Mouse (Mus musculus) liver, adult 2 months (tissue): Measurements from ENCODE around the gene Sept11. TPM values are rescaled to one million over a fixed set of nuclear protein-coding genes. Genes with fewer than 3 reads are reported as not detected.

ENCODE experiments used
- DNase-seq: peaks from one replicate; pipeline ENCODE4 v3.0.0-alpha.2; 2011; ENCODE audit warnings: low read depth, low spot score; ENCODE audit errors: extremely low read depth
- H3K27ac ChIP-seq: fragments of 200-500 bp; replicated peaks from 2 replicates; pipeline ENCODE4 v1.5.1; 2012; ENCODE audit warnings: low read depth, mild to moderate bottlenecking, control low read depth, inconsistent platforms, low read length; ENCODE audit not compliant: insufficient read depth
- H3K27me3 ChIP-seq: fragments of 200-500 bp; 2 replicates; pipeline ENCODE4 v1.6.1; 2012; ENCODE audit warnings: mild to moderate bottlenecking, moderate library complexity, low read length, inconsistent platforms; ENCODE audit not compliant: control insufficient read depth, insufficient read depth
- H3K36me3 ChIP-seq: fragments of 200-500 bp; 2 replicates; pipeline ENCODE4 v1.6.1; 2012; ENCODE audit warnings: low read length, inconsistent platforms; ENCODE audit not compliant: control insufficient read depth, insufficient read depth
- H3K4me1 ChIP-seq: fragments of 200-500 bp; 2 replicates; pipeline ENCODE4 v1.6.1; 2011; ENCODE audit warnings: low read length; ENCODE audit not compliant: control insufficient read depth, insufficient read depth
- H3K4me3 ChIP-seq: fragments of 200-500 bp; 2 replicates; pipeline ENCODE4 v1.5.1; 2011; ENCODE audit warnings: low read depth, mild to moderate bottlenecking, control low read depth, low read length, moderate library complexity; ENCODE audit not compliant: insufficient read depth
- H3K79me2 ChIP-seq: fragments of 200-500 bp; 2 replicates; pipeline ENCODE4 v1.6.1; 2012; ENCODE audit warnings: inconsistent platforms, mild to moderate bottlenecking, low read length, moderate library complexity; ENCODE audit not compliant: control insufficient read depth, insufficient read depth
- H3K9ac ChIP-seq: fragments of 200-500 bp; 2 replicates; pipeline ENCODE4 v1.6.1; 2012; ENCODE audit warnings: low read depth, mild to moderate bottlenecking, control low read depth, inconsistent platforms, low read length
- CTCF ChIP-seq: fragments of 200-500 bp; IDR thresholded peaks from 2 replicates; pipeline ENCODE4 v1.5.1; 2011; ENCODE audit warnings: low read depth, low read length, control low read depth
- POLR2A ChIP-seq: fragments of 200-500 bp; IDR thresholded peaks from 2 replicates; pipeline ENCODE4 v1.6.1; 2011; ENCODE audit warnings: low read length, control low read depth; ENCODE audit not compliant: insufficient read depth; ENCODE audit errors: extremely low read depth
- WGBS: fragments of 180-500 bp; shearing (Covaris S2); methylation state at CpG from one replicate; pipeline ENCODE4 v1.1.7; 2018; 5-methylcytosine and 5-hydroxymethylcytosine counted together
- polyA plus RNA-seq: library from polyadenylated mRNA; depleted of rRNA; stranded (reverse); fragments of >200 nt; gene quantifications from 2 replicates; pipeline ENCODE4 v1.2.3, GENCODE M21; 2012
- total RNA-seq: library from RNA; depleted of rRNA; stranded (reverse); fragments of >200 nt; gene quantifications from 2 replicates; pipeline ENCODE4 v1.2.3, GENCODE M21; 2014

Gene Sept11
- total and polyA plus RNA-seq, 2 experiments = 7.1 to 7.3 TPM

DNA sequence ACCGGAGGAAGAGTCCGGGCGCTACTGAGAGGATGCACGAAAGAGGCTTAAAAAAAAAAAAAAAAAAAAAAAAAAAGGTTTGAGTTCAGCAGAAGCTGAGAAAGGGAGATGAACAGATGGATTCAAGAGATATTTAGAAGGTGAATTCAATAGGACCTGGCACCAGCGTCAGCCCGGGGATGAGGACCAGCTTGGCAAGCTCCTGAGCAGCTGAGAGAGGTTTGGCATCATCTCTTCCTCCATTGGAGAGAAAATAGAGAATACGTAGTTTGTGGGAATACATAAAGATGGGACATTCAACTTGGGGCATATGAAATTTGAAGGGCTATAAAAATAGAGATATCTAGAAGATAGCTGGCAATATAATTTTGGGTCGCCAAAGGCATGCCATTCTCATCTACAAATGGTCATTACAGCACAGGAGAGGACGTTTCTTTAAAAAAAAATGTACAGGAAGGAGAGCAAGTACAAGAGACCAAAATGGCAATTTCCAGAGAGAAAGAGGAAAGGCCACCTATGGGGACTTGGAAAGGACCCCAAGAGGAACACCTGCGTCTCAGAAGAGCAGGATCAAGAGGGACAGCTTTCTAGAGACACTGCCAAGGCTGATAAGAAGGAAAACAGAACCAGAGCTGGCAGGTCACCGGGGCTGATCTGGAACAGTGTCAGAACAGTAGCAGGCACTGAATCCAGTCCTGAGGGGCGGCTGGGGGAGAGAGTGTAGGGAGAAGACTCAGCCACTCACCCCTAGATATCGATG, 44.6 kb upstream of the Sept11 start:
- Histone ChIP-seq H3K36me3 (no peaks in the 10 kb centered on the region), H3K79me2 (peaks cover 9% of the 10 kb centered on the region; the same call in 1 of the 2 replicates), H3K4me3 (no peak overlapping the region), H3K4me1 (peaks cover 8% of the 10 kb centered on the region), H3K9ac (no peak overlapping the region), H3K27me3 (no peaks in the 10 kb centered on the region), H3K27ac (no peak overlapping the region)
- no peak for DNase-seq
- no peak for TF ChIP-seq CTCF
- no peak for TF ChIP-seq POLR2A
- 67% methylated on average over 13 of the region's 13 CpGs for WGBS

DNA sequence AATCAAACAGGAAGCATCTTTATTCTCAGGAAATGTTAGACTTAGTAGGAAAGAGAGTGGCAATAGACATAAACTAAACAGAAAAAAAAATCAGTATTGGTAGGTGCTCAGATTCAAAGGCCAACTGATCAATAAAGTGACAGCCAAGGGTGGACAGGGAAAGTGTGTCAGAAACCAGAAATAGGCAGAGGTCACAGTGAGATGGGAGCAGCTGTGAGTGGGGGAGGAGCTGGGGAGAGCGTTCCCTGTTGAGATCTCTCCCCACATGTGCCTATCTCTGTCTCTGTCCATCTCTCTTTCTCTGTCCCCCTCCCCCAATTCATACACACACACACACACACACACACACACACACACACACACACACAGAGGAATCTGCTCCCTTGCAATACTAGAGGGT, 43.3 kb upstream of the Sept11 start:
- no peaks in the 10 kb centered on the region for H3K27me3 ChIP-seq
- H3K4me3 ChIP-seq = no peak overlapping the region
- WGBS = 67% methylated on average over 1 of the region's 1 CpGs
- H3K27ac ChIP-seq = no peak overlapping the region
- DNase-seq = peak; percentile 85
- no peak for TF ChIP-seq CTCF
- TF ChIP-seq POLR2A = no peak
- H3K79me2 ChIP-seq = no peaks in the 10 kb centered on the region
- H3K36me3 ChIP-seq = no peaks in the 10 kb centered on the region
- peaks cover 6% of the 10 kb centered on the region for H3K4me1 ChIP-seq
- H3K9ac ChIP-seq = no peak overlapping the region

DNA sequence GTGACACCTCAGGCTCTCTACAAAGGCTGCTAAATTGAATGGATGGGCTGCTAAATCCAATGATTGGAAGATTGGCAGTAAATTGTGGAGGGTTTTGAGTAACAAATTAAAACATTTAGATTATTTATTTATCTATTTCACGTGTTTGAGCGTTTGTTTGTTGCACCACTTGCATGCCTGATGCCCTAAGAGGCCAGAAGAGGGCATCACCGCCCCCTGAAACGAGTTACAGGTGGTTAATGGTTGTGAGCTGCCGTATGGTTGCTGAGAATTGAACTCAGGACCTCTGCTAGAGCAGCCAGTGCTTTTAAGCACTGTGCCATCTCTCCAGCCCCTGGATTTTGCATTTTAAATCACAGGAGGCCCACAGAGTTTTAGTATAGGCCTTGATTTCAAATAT, 42.2 kb upstream of the Sept11 start:
- WGBS = 62% methylated on average over 5 of the region's 5 CpGs
- no peak for TF ChIP-seq POLR2A
- TF ChIP-seq CTCF = peak; percentile 51
- H3K27me3 ChIP-seq = no peaks in the 10 kb centered on the region

DNA sequence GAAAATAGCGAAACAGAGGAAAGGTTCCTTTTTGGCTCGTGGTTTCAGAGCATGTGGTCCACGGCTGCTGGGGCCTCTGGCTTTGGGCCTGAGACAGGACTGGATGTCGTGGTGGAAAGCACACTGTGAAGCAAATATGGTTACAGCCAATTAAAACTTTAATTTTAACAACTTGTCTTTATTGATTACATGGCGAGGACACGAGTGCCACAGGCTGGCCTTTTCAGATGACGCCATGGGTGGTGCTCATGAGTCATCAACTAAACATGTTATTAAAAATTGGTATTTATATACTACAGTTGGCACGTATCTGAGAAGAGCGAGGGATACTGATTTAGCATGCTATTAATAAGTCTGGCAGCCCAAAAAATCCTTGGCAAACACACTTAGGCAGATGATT, 41.3 kb upstream of the Sept11 start:
- no peak overlapping the region for H3K9ac ChIP-seq
- 79% methylated on average over 9 of the region's 9 CpGs for WGBS

More for the DNA sequence above, 42.2 kb upstream of the Sept11 start:
- peaks cover 6% of the 10 kb centered on the region for H3K4me1 ChIP-seq
- H3K4me3 ChIP-seq = no peak overlapping the region
- H3K79me2 ChIP-seq = no peaks in the 10 kb centered on the region
- no peak overlapping the region for H3K9ac ChIP-seq
- no peak overlapping the region for H3K27ac ChIP-seq
- no peaks in the 10 kb centered on the region for H3K36me3 ChIP-seq
- no peak for DNase-seq

DNA sequence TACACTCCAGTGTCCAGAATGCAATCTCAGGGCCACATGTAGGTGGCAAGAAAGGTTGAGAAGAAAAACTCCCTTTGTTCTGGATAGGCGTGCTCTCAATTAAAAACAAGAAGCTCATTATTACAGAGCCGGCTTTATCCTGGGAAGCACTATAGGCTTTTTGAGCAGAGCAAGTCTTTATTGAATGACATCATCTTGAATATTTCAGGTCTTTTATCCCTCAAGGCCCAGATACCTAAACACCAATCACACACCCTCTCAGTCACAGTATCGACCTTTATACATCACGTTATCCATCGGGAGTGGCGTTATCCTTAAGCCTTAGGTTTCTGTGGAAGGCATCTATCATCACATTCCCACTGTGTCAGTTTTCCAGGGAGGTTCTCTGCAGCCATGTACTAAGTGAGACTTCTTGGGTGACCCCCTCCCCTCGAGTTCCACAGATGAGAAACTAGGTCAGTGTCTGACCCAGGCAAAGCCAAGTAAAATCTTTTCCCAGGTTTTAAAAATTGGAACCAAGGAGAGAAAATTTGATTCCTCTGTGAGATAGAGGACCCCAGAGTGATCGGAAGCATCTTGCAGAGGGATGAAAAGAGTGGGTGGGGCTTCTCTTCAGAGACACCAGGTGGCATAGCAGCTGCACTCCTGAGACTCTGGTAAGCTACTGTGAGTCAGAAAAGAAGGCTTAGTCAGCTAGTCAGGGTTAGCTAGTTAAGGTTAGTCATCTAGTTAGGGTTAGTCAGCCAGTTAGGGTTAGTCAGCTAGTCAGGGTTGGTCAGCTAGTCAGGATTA, 39.4 kb upstream of the Sept11 start:
- H3K27ac ChIP-seq = no peak overlapping the region
- H3K4me1 ChIP-seq = peaks cover 5% of the 10 kb centered on the region
- H3K9ac ChIP-seq = no peak overlapping the region
- no peak for TF ChIP-seq CTCF
- TF ChIP-seq POLR2A = no peak
- H3K36me3 ChIP-seq = no peaks in the 10 kb centered on the region
- no peak for DNase-seq
- H3K27me3 ChIP-seq = no peaks in the 10 kb centered on the region
- H3K79me2 ChIP-seq = no peaks in the 10 kb centered on the region
- WGBS = 80% methylated on average over 8 of the region's 8 CpGs
- no peak overlapping the region for H3K4me3 ChIP-seq

More for the DNA sequence above, 41.3 kb upstream of the Sept11 start:
- Histone ChIP-seq H3K4me3 (no peak overlapping the region), H3K4me1 (peaks cover 6% of the 10 kb centered on the region), H3K27me3 (no peaks in the 10 kb centered on the region), H3K79me2 (no peaks in the 10 kb centered on the region), H3K36me3 (no peaks in the 10 kb centered on the region), H3K27ac (no peak overlapping the region)
- no peak for DNase-seq
- TF ChIP-seq CTCF = no peak
- TF ChIP-seq POLR2A = no peak
